Mouse (Mus musculus) megakaryocyte progenitor cell, adult 5-6 weeks (primary cell): ENCODE measurements around the gene Megf11. TPM values are rescaled to one million over a fixed set of nuclear protein-coding genes. Genes with fewer than 3 reads are reported as not detected.

Experiments
- ATAC-seq: replicated peaks from 2 replicates; pipeline ENCODE4 v1.8.0; 2016; ENCODE audit warnings: mild to moderate bottlenecking, moderate TSS enrichment, inconsistent platforms; ENCODE audit not compliant: poor library complexity
- total RNA-seq, 2 experiments: library from RNA; stranded (forward) in 1 of 2; stranded (reverse) in 1 of 2; fragments of 157-497, 149-512 nt in 1 of 2; fragments of 200-1000 nt in 1 of 2; gene quantifications; 2 replicates each; pipeline versions ENCODE4 v1.2.3 to v1.2.4; 2015 to 2017

The Megf11 gene
- total RNA-seq, 2 experiments from 2014 or later = not detected

- no peak for ATAC-seq
Observed at GRCm38 (mm10) chr9:64557110-64557745, 171.8 kb downstream of the Megf11 start.

- no peak for ATAC-seq
Observed at GRCm38 (mm10) chr9:64557846-64558530, 172.6 kb downstream of the Megf11 start.

GRCm38 (mm10) chr9:64564315-64564767, 178.9 kb downstream of the Megf11 start:
- ATAC-seq = peak; percentile 77

- ATAC-seq = 0 out of 2 replicates have a peak, but pooled peaks have one; percentile 12
Observed at GRCm38 (mm10) chr9:64565915-64566314, 180.5 kb downstream of the Megf11 start.

GRCm38 (mm10) chr9:64566376-64566775, 180.9 kb downstream of the Megf11 start:
- ATAC-seq = 0 out of 2 replicates have a peak, but pooled peaks have one; percentile 2

- ATAC-seq = no peak
Observed at GRCm38 (mm10) chr9:64567482-64567881, 182.1 kb downstream of the Megf11 start.

GRCm38 (mm10) chr9:64568467-64569260, 183.2 kb downstream of the Megf11 start:
- no peak for ATAC-seq

- no peak for ATAC-seq
Observed at GRCm38 (mm10) chr9:64570448-64570847, 185.0 kb downstream of the Megf11 start.

GRCm38 (mm10) chr9:64571091-64571490, 185.7 kb downstream of the Megf11 start:
- no peak for ATAC-seq

GRCm38 (mm10) chr9:64572629-64573190, 187.3 kb downstream of the Megf11 start:
- no peak for ATAC-seq

- ATAC-seq = no peak
Observed at GRCm38 (mm10) chr9:64575658-64576057, 190.2 kb downstream of the Megf11 start.

- ATAC-seq = no peak
Observed at GRCm38 (mm10) chr9:64576143-64576878, 190.9 kb downstream of the Megf11 start.

- ATAC-seq = no peak
Observed at GRCm38 (mm10) chr9:64577156-64577555, 191.7 kb downstream of the Megf11 start.

- ATAC-seq = no peak
Observed at GRCm38 (mm10) chr9:64578014-64578413, 192.6 kb downstream of the Megf11 start.

- ATAC-seq = no peak
Observed at GRCm38 (mm10) chr9:64579306-64579705, 193.9 kb downstream of the Megf11 start.

- no peak for ATAC-seq
Observed at GRCm38 (mm10) chr9:64586292-64586691, 200.9 kb downstream of the Megf11 start.

GRCm38 (mm10) chr9:64587991-64588390, 202.6 kb downstream of the Megf11 start:
- ATAC-seq = no peak

GRCm38 (mm10) chr9:64590634-64591041, 205.2 kb downstream of the Megf11 start:
- ATAC-seq = peak; percentile 89

- peak; percentile 49; the same call in 1 of the 2 replicates for ATAC-seq
Observed at GRCm38 (mm10) chr9:64591436-64591835, 206.0 kb downstream of the Megf11 start.

- no peak for ATAC-seq
Observed at GRCm38 (mm10) chr9:64594442-64594841, 209.0 kb downstream of the Megf11 start.
